Mouse (Mus musculus) yolk sac, embryonic 10.5 days (tissue): ENCODE measurements at regions not wholly inside any gene's neighbourhood (a gene's known extent, or its start where the extent isn't known, plus 50 kb on each side); places are given as distances from the start of the nearest gene placed in this dataset.

Experiments
- DNase-seq: peaks from one replicate; pipeline ENCODE4 v3.0.0-alpha.2; 2017; ENCODE audit warnings: low spot score

DNA sequence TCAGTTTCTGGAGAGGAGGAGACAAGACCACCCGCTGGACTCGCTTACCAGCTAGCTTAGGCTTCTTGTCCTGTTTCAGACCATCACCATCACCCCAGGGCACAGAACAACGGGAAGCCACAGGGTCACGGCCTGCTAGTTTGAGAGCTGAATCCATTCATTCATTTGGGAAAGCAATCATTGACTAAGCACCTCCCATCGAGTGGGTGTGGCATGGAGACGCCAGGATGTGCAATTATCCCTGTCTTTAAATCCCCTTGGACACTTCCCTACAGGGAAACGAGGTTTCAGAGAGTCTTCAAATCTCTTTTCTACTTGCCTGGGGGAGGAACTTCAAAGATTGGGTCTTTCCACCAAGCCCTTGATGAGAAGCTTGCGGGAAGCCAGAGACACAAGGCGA, 108.7 kb downstream of the 2410131K14Rik start:
- DNase-seq, result no peak

- no peak for DNase-seq
These were observed 109.1 kb downstream of the 2410131K14Rik start for GRCm38 (mm10) chr5:118354127-118354526.

GRCm38 (mm10) chr5:118354871-118355270, 109.8 kb downstream of the 2410131K14Rik start:
- no peak for DNase-seq

DNA sequence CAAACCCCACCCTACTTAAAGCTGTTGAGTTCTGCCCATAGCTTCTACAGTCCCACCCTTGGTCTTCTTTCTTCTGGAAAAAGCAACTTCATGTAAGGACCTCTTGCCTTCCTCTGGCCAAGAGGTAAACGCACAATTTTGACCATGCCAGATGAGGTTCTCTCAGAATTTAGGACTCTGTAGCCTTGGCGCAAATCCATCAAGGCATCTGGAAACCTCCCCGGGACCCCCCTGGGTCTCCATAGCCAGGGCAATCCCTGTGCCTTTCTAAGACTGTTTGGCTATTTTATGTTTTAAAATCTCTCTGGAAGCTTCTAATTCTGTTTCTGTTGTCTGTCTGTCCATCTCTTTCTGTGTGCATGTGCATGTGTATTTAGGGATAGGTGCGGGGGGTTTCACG, 110.3 kb downstream of the 2410131K14Rik start:
- no peak for DNase-seq

- DNase-seq, result no peak
These were observed 110.8 kb downstream of the 2410131K14Rik start for GRCm38 (mm10) chr5:118355691-118356337.

- no peak for DNase-seq
These were observed 114.8 kb downstream of the 2410131K14Rik start for GRCm38 (mm10) chr5:118359646-118360373.

- DNase-seq, result no peak
These were observed 115.5 kb downstream of the 2410131K14Rik start for GRCm38 (mm10) chr5:118360374-118361064.

DNA sequence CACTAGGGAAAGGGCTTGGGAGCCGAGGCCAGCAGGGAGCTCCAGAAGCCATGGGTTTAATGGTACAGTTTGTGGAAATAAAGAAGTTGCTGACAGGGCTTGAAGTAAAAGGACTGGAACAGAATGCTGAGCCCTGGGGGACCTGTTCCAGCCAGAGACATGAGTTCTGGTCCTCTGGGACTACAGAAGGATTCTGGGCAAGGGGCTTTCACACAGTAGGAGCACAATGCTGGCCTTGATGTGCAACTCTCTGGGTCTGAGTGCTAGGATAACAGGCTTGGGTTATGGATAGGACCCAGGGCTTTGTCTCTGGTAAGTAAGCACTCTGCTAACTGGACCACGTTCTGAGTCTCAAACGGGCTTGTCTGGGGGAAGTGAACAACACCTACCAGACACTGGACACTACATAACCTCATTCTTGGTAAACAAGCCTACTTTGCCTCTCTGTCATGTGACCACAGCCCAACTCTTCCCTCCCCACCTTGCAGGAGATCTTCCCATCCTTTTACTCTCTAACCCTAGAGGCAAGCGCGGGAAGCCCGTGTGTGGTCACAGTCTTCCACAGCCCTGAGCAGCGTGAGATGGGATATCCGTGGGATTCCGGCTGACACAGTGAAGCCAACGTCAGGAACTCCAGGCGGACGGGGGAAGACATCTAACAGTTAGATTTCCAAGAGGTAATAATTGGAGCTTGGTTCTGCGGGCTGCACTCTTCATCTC, 116.3 kb downstream of the 2410131K14Rik start:
- DNase-seq, result no peak

DNA sequence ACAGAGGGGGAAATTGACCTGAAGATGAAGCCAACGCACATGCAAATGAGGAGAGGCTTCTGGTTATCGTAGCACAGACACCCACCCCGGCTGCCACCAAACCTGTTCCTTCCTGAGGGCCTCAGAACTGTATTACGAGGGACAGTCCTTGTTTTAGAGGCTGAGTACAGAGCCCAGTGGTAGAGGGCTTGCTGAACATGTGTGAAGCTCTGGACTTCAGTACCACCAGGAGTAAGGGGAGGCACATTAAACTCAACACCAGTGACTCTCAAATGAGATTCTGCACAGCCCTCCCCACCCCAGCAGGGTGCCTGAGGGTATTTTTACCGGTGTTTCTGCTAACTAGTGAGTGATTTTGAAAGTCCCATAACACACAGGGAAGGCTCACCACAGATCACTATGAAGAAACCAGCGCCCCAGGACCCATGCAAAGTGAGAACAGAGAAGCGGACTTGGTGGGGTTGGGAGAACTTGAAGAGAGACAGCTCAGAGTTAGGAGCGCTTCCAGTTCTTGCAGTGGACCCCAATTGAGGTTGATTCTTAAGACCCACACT, 116.9 kb downstream of the 2410131K14Rik start:
- DNase-seq, result no peak

GRCm38 (mm10) chr5:118362738-118363137, 117.7 kb downstream of the 2410131K14Rik start:
- no peak for DNase-seq

DNA sequence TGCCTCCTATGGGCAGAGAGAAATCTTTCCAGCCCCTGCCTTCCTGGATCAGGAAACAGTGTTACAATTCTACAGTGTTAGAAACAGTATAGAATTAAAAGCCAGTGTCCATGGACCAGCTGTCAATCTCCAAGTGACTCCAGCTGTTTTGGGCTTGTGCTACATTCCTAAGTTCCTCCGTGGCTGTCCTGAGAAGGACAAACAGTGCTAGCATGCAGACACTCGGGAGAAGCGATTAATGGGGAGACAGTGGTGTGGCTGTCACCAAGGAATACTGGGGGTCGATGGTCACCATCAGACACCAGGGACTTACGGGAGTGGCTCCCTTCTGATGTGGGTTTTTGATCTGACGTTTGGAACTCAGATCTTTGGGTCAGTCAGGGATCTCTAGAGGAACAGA, 118.1 kb downstream of the 2410131K14Rik start:
- no peak for DNase-seq

DNA sequence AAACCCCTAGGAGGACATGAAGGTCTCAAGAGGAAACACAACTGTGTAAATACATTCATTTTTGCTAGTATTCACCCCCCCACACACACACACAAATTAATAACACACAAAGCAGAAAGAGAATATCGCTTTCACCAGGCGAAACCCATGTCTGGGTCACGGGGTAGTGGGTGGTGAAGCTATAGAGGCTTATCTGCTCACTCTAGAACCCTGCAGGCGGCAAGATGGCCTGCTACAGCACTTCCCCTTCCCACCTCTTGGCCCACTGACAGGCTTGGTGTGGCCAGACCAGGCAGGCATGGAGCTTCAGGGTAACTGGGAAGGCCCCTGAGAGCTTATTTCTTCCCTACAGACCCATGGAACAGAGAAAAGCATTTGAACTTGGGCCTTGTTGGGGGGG, 119.6 kb downstream of the 2410131K14Rik start:
- no peak for DNase-seq

DNA sequence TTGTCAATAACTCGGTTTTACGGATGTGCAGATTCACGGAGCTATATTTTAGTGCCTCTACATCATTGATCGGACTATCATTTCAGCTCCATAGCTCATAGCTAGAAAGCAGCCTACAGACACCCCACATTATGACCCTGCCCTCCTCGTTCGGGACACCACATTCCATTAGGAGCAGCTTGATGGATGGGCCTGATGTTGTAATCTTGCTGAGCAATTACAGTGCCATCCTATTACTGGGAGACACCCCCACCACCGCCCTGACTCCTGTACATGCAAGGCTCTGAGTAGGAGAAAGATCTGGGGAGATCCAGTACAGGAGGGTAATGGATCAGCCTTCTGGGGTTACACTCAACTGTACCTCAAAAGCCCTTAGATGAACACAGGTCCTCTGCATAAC, 120.2 kb downstream of the 2410131K14Rik start:
- DNase-seq, result no peak

GRCm38 (mm10) chr5:118365651-118366050, 120.6 kb downstream of the 2410131K14Rik start:
- no peak for DNase-seq

DNA sequence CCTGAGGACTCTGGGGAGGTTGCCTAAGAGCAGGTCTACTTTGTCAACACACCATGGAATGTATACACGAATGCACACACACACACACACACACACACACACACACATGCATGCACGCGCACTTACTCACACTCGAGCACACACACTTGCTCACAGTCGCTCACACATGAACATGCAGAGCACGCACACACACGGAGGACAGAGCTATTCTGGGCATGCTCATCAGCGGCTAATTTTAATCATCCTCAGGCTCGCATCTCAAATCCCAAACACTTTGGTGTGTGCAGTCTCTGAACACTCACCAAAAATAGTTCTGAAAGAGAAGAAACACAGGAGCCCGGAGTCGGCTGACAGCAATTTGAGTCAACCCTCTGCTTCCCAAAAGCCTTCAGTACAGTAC, 122.0 kb downstream of the 2410131K14Rik start:
- DNase-seq, result no peak

GRCm38 (mm10) chr5:118373581-118373981, 128.6 kb downstream of the 2410131K14Rik start:
- no peak for DNase-seq

DNA sequence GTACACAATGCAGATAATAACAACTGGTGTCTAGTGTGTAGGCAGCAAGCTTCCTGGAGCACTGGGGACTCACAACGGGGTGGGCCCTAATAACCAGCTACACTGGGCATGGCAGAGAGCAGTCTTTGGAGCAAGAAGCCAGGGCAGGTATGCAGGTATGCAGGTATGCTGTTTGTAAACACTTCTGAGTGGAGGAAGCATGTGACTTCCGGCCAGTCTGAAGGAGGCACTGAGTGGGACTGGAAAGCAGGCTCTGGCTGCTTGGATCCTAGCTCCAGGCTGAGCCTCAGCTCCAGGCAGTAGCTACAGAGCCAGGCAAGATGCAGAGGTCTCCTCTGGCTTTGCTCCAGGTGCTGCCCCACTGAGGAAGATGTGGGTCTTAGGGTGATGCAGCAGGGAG, 129.9 kb downstream of the 2410131K14Rik start:
- DNase-seq, result peak; percentile 36

DNA sequence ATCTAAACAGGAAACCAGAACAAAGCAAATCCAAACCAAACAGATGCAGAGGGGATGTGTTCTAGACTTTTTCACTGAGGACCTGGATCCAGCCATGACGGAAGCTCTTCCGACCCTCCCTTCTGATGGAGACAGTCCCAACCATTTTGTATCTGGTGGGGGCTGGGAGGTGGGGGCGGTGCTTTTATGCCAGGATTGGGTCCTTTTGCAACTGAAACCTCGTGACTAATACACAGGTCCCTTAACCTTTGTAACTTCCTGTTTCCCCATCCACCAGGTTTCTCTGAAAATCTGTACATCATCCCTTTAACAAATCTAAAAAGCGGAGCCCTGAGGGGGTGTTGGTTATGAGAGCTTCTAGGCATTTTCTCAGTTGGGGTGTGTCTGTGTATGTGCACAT, 130.9 kb downstream of the 2410131K14Rik start:
- DNase-seq, result no peak

GRCm38 (mm10) chr5:118376478-118376877, 131.5 kb downstream of the 2410131K14Rik start:
- DNase-seq, result no peak

DNA sequence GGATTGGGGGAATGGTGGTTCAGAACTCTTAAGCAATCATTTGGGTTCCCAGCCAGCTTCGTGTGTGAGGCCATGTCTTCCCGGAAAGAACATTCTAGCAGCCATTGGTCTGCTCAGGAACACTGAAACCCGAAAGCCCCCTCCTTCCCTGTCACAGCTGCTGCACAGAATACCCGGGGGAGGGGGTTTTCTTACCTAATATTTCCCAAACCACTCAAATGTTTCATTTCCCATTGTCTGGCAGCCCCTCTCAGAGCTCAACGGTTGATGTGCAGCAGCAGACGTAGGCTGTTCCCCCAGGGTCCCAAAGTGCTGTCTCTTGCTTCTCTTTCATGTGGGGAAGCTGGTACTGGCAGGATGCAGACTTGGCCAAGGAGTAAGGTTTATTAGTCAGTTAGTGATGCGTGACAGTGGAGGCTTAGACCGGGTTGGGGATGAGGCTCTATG, 132.4 kb downstream of the 2410131K14Rik start:
- no peak for DNase-seq

DNA sequence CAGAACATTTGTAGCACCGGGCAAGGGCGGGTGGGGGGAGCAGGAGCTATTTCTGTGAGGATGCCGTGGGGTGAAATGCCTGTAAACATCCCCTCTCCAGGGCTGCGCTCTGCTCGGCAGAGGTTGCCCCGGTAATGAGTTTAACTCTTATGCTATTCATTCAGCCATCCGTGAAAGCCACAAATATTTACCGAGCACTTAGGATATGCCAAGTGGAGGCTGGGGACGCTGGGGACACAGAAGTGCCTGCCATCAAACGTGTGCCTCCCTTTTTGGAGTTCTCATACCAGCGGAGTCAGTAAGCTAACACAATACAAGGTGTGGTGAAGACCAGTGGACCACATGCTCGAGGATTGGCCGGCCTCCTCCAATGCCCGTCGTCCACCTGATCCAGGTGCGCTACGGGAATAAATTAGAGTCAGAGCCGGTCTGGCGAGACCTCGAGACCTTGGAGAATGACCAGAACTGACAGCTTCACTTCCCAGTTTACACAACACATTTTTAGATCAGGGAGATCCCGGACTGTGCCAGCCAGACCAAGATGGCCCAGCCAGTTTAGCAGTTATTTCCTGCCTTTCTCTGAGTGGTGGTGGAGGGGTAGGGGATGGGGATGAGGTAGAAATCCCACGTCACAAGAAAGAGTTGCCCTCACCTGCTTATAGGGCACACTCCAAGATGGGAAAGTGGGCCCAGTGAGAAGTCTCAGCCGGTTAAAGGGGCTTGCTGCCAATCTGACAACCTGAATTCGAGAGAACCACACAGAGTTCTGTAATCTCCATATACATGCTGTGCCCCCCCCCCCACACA, 134.4 kb downstream of the 2410131K14Rik start:
- no peak for DNase-seq
